Mouse (Mus musculus) Patski (cell line): Measurements from ENCODE around the gene Bcap31. TPM values are rescaled to one million over a fixed set of nuclear protein-coding genes. Genes with fewer than 3 reads are reported as not detected.

ENCODE experiments used
- ATAC-seq: fragments of 100-300 bp; one replicate; pipeline ENCODE4 v1.8.0; 2021
- CTCF ChIA-PET: fragments of 350-600 bp; sonication (Branson Sonifier 250); formaldehyde crosslinking; loops from one replicate; lab custom pipeline; 2022; ENCODE audit warnings: inconsistent platforms; lab: Charles Lee
- POLR2A ChIA-PET: fragments of 350-600 bp; sonication (Branson Sonifier 250); formaldehyde crosslinking; loops from one replicate; lab custom pipeline; 2022; ENCODE audit warnings: antibody characterized with exemption, inconsistent platforms; lab: Charles Lee
- DNase-seq: peaks from one replicate; pipeline ENCODE4 v3.0.0-alpha.2; 2011; ENCODE audit warnings: low read depth, low spot score
- H3K27me3 ChIP-seq: fragments of 371-371 bp; one replicate; pipeline ENCODE4 v1.5.1; 2021
- CTCF ChIP-seq: fragments of 100-300 bp; IDR thresholded peaks from one replicate; pipeline ENCODE4 v1.5.1; 2021
- in situ Hi-C: fragments of 300-500 bp; cut with MboI; formaldehyde crosslinking; loops from 3 replicates; pipeline ENCODE4 v1.11.1; 2018; ENCODE audit warnings: low pct_unique_long_range_greater_than_20kb, mixed read lengths
- polyA plus RNA-seq: library from polyadenylated mRNA; unstranded; gene quantifications from one replicate; pipeline ENCODE4 v1.2.3, GENCODE M21; 2021

Bcap31 gene
- polyA plus RNA-seq, 1 experiment from 2014 or later: 324 TPM

DNA sequence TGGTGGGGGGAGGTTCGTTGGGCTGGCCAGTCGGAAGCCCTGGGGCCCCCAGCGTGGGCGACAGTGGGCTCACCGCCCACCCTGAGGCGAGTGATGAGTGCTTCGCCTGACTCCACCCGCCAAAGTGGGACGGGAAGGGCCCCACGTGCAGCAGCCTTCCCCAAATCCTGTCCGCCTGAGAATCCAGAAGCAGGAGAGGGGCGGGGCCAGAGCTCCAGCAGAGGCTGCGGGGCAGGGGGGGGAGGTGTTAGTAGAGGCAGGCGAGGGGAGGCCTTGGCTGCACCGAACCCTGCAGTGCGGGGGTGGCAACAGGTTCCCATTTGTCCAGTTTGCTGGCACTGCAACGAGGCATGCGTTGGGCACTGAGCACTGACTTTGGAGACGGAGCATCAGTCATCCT lies 78.6 kb downstream of the Bcap31 start:
- peaks cover 29% of the 10 kb centered on the region for H3K27me3 ChIP-seq
- CTCF ChIA-PET: no interaction called here
- TF ChIP-seq CTCF: no peak
- in situ Hi-C loops: no loop called here
- ATAC-seq (no peak), DNase-seq (no peak)
- POLR2A ChIA-PET: no interaction called here

Other genes starting within 250 kb of the Bcap31 start
- gene Bgn, start 232.6 kb downstream of the Bcap31 start, polyA plus RNA-seq: 2.2 TPM
- gene Atp2b3, start 213.1 kb downstream of the Bcap31 start, polyA plus RNA-seq: 0.03 TPM
- 0.08 TPM for gene Dusp9, start 76.8 kb downstream of the Bcap31 start, polyA plus RNA-seq
- 0.18 TPM for gene Pnck, start 56.1 kb downstream of the Bcap31 start, polyA plus RNA-seq
- 192 TPM for gene Slc6a8, start 43.0 kb downstream of the Bcap31 start, polyA plus RNA-seq
- gene Abcd1, start 422 bp upstream of the Bcap31 start, polyA plus RNA-seq: 13.3 TPM
- gene Plxnb3, start 40.9 kb upstream of the Bcap31 start, polyA plus RNA-seq: 0.06 TPM
- 4.0 TPM for gene Srpk3, start 58.2 kb upstream of the Bcap31 start, polyA plus RNA-seq
- gene Idh3g, start 70.7 kb upstream of the Bcap31 start, polyA plus RNA-seq: 275 TPM
- gene Ssr4, start 70.9 kb upstream of the Bcap31 start, polyA plus RNA-seq: 194 TPM
- gene Pdzd4, start 108.8 kb upstream of the Bcap31 start, polyA plus RNA-seq: 30.5 TPM
- gene Avpr2, start 175.9 kb upstream of the Bcap31 start, polyA plus RNA-seq: 0.05 TPM
- 320 TPM for gene L1cam, start 179.9 kb upstream of the Bcap31 start, polyA plus RNA-seq
- 1.0 TPM for gene Arhgap4, start 205.7 kb upstream of the Bcap31 start, polyA plus RNA-seq
- 98.0 TPM for gene Naa10, start 205.8 kb upstream of the Bcap31 start, polyA plus RNA-seq
- gene Renbp, start 214.7 kb upstream of the Bcap31 start, polyA plus RNA-seq: 166 TPM